Mouse (Mus musculus) myocyte (in vitro differentiated cells): Measurements from ENCODE around the gene Cacna1e.

Experiments used
- CEBPB ChIP-seq: IDR thresholded peaks from 2 replicates; pipeline ENCODE4 v1.6.1; 2011; ENCODE audit warnings: mild to moderate bottlenecking, moderate library complexity; ENCODE audit not compliant: poor library complexity, insufficient read depth, severe bottlenecking
- E2F4 ChIP-seq: IDR thresholded peaks from one replicate; pipeline ENCODE4 v1.6.1; 2011; ENCODE audit warnings: mild to moderate bottlenecking, control low read depth, moderate library complexity; ENCODE audit not compliant: insufficient read depth
- MAX ChIP-seq: IDR thresholded peaks from one replicate; pipeline ENCODE4 v1.6.1; 2011; ENCODE audit warnings: low read depth, mild to moderate bottlenecking, control low read depth
- MYOD1 ChIP-seq, 3 experiments: IDR thresholded peaks; one replicate each; pipeline ENCODE4 v1.6.1; 2011; ENCODE audit warnings: control low read depth in 2 of 3, low read depth in 2 of 3, mild to moderate bottlenecking in 2 of 3, moderate library complexity in 1 of 3; ENCODE audit not compliant: insufficient read length in 2 of 3, control insufficient read depth in 1 of 3
- MYOG ChIP-seq, 3 experiments: IDR thresholded peaks; one replicate each; pipeline ENCODE4 v1.6.1; 2011; ENCODE audit warnings: control low read depth in 2 of 3, low read depth in 2 of 3, mild to moderate bottlenecking in 2 of 3; ENCODE audit not compliant: insufficient read length in 2 of 3, control insufficient read depth in 1 of 3, insufficient read depth in 1 of 3
- POLR2A ChIP-seq: IDR thresholded peaks from one replicate; pipeline ENCODE4 v1.6.1; 2011; ENCODE audit warnings: low read depth, mild to moderate bottlenecking, control low read depth, moderate library complexity; ENCODE audit not compliant: insufficient read length
- POLR2AphosphoS2 ChIP-seq: IDR thresholded peaks from one replicate; pipeline ENCODE4 v1.6.1; 2011; ENCODE audit warnings: low read depth, control low read depth; ENCODE audit not compliant: insufficient read length
- REST ChIP-seq: IDR thresholded peaks from one replicate; pipeline ENCODE4 v1.6.1; 2011; ENCODE audit warnings: mild to moderate bottlenecking, control low read depth, moderate library complexity; ENCODE audit not compliant: insufficient read depth, insufficient read length
- SRF ChIP-seq: IDR thresholded peaks from one replicate; pipeline ENCODE4 v1.6.1; 2011; ENCODE audit warnings: low read depth; ENCODE audit not compliant: control insufficient read depth, insufficient read length
- TCF12 ChIP-seq: IDR thresholded peaks from one replicate; pipeline ENCODE4 v1.6.1; 2011; ENCODE audit warnings: mild to moderate bottlenecking, control low read depth; ENCODE audit not compliant: poor library complexity, insufficient read depth, severe bottlenecking
- TCF3 ChIP-seq: IDR thresholded peaks from one replicate; pipeline ENCODE4 v1.6.1; 2011; ENCODE audit warnings: low read depth, control low read depth; ENCODE audit not compliant: insufficient read length
- USF1 ChIP-seq: IDR thresholded peaks from one replicate; pipeline ENCODE4 v1.6.1; 2011; ENCODE audit warnings: low read depth, mild to moderate bottlenecking, control low read depth, moderate library complexity

- no peak for TF ChIP-seq MAX
- no peak for TF ChIP-seq POLR2A
- no peak for TF ChIP-seq USF1
- no peak for TF ChIP-seq TCF12
- no peak for TF ChIP-seq POLR2AphosphoS2
- TF ChIP-seq REST, result no peak
- no peak for TF ChIP-seq E2F4
- no peak for TF ChIP-seq CEBPB
- no peak for TF ChIP-seq SRF
- TF ChIP-seq MYOD1 (IDR thresholded peaks at IDR 0.05; ENCODE audit: control insufficient read depth in 1 of 3, insufficient read length in 2 of 3, low read depth in 2 of 3), result no peak
- TF ChIP-seq MYOG (IDR thresholded peaks at IDR 0.05; ENCODE audit: control insufficient read depth in 1 of 3, insufficient read depth in 1 of 3, insufficient read length in 2 of 3, low read depth in 2 of 3), result no peak
- TF ChIP-seq TCF3, result no peak
These were observed 135.8 kb downstream of the Cacna1e start for GRCm38 (mm10) chr1:154748531-154748930.
